Mouse (Mus musculus) CH12.LX (cell line): ENCODE data around the gene Loxl3. TPM values are rescaled to one million over a fixed set of nuclear protein-coding genes. Genes with fewer than 3 reads are reported as not detected.

Source experiments
- DNase-seq: peaks from one replicate; pipeline ENCODE4 v3.0.0-alpha.2; 2013; ENCODE audit errors: extremely low read depth
- H3K27ac ChIP-seq: 2 replicates; pipeline ENCODE4 v1.5.1; 2012; ENCODE audit warnings: low read depth, mild to moderate bottlenecking, control low read depth, moderate library complexity; ENCODE audit not compliant: insufficient read depth
- H3K27me3 ChIP-seq: replicated peaks from 2 replicates; pipeline ENCODE3; 2012; ENCODE audit warnings: inconsistent platforms
- H3K36me3 ChIP-seq, 2 experiments: replicated peaks in 1 of 2; 2 replicates each; pipeline versions ENCODE3 to v1.6.1; 2012; ENCODE audit warnings: inconsistent platforms in 1 of 2, low read length in 1 of 2, mild to moderate bottlenecking in 1 of 2, mixed read lengths in 1 of 2, moderate library complexity in 1 of 2; ENCODE audit not compliant: control insufficient read depth in 1 of 2, insufficient read depth in 1 of 2
- H3K4me1 ChIP-seq, 2 experiments: 2 replicates each; pipeline ENCODE4 v1.6.1; 2012; ENCODE audit warnings: inconsistent platforms in 1 of 2, moderate library complexity in 1 of 2; ENCODE audit not compliant: insufficient read depth in 2 of 2, control insufficient read depth in 1 of 2
- H3K4me2 ChIP-seq: 2 replicates; pipeline ENCODE4 v1.6.1; 2012; ENCODE audit warnings: low read depth, mild to moderate bottlenecking, control low read depth; ENCODE audit not compliant: poor library complexity, insufficient read depth, severe bottlenecking
- H3K4me3 ChIP-seq, 3 experiments: fragments of 150-350 bp in 1 of 3; sonication (generic) in 1 of 3; replicated peaks in 1 of 3; 2 replicates each; pipeline versions ENCODE3 to v1.5.1; 2011 to 2012; ENCODE audit warnings: low read depth in 2 of 3, low read length in 2 of 3, mild to moderate bottlenecking in 2 of 3, moderate library complexity in 2 of 3, control low read depth in 1 of 3, improper control_type of control experiment in 1 of 3, inconsistent platforms in 1 of 3, mixed read lengths in 1 of 3; ENCODE audit not compliant: poor library complexity in 1 of 3
- H3K79me2 ChIP-seq: replicated peaks from 2 replicates; pipeline ENCODE4 v1.6.1; 2012; ENCODE audit warnings: mild to moderate bottlenecking, moderate library complexity; ENCODE audit not compliant: control insufficient read depth, poor library complexity, insufficient read depth, severe bottlenecking; ENCODE audit errors: extremely low read depth
- H3K9ac ChIP-seq: 2 replicates; pipeline ENCODE4 v1.6.1; 2012; ENCODE audit warnings: low read depth, mild to moderate bottlenecking, control low read depth, moderate library complexity; ENCODE audit not compliant: insufficient read depth
- H3K9me3 ChIP-seq: replicated peaks from 2 replicates; pipeline ENCODE3; 2012; ENCODE audit warnings: low read length, inconsistent platforms, mixed read lengths
- BHLHE40 ChIP-seq: IDR thresholded peaks from 2 replicates; pipeline ENCODE4 v1.6.1; 2011; ENCODE audit warnings: mild to moderate bottlenecking, low read depth, low read length, improper control_type of control experiment
- CHD1 ChIP-seq: IDR thresholded peaks from 2 replicates; pipeline ENCODE4 v1.6.1; 2012; ENCODE audit warnings: low read depth, low read length, improper control_type of control experiment, inconsistent platforms
- CHD2 ChIP-seq: IDR thresholded peaks from 2 replicates; pipeline ENCODE4 v1.6.1; 2011; ENCODE audit warnings: low read length, improper control_type of control experiment
- CTCF ChIP-seq, 2 experiments: IDR thresholded peaks in 1 of 2; conservative IDR thresholded peaks in 1 of 2; 2 replicates each; pipeline ENCODE4 v1.5.1; 2011 to 2012; ENCODE audit warnings: low read depth in 2 of 2, low read length in 2 of 2, improper control_type of control experiment in 1 of 2, inconsistent platforms in 1 of 2, mild to moderate bottlenecking in 1 of 2, moderate library complexity in 1 of 2
- EP300 ChIP-seq: IDR thresholded peaks from 2 replicates; pipeline ENCODE4 v1.6.1; 2011; ENCODE audit warnings: low read length, improper control_type of control experiment
- IRF4 ChIP-seq: IDR thresholded peaks from 2 replicates; pipeline ENCODE4 v1.6.1; 2014; ENCODE audit warnings: low read depth, mild to moderate bottlenecking, inconsistent platforms, low read length, improper control_type of control experiment
- JUN ChIP-seq: IDR thresholded peaks from 2 replicates; pipeline ENCODE4 v1.6.1; 2011; ENCODE audit warnings: low read depth, mild to moderate bottlenecking, low read length, improper control_type of control experiment, moderate library complexity; ENCODE audit not compliant: insufficient read depth
- MAFK ChIP-seq: IDR thresholded peaks from 2 replicates; pipeline ENCODE4 v1.6.1; 2011; ENCODE audit warnings: low read length, improper control_type of control experiment; ENCODE audit not compliant: insufficient replicate concordance
- NRF1 ChIP-seq: IDR thresholded peaks from 2 replicates; pipeline ENCODE4 v1.6.1; 2014; ENCODE audit warnings: low read depth, mild to moderate bottlenecking, inconsistent platforms, low read length, improper control_type of control experiment, moderate library complexity
- POLR2AphosphoS2 ChIP-seq: IDR thresholded peaks from 2 replicates; pipeline ENCODE4 v1.6.1; 2011; ENCODE audit warnings: low read depth, low read length, improper control_type of control experiment
- SMC3 ChIP-seq: IDR thresholded peaks from 2 replicates; pipeline ENCODE4 v1.6.1; 2011; ENCODE audit warnings: low read depth, low read length, improper control_type of control experiment
- TBP ChIP-seq: conservative IDR thresholded peaks from 2 replicates; pipeline ENCODE4 v1.6.1; 2011; ENCODE audit warnings: low read depth, low read length, improper control_type of control experiment
- USF1 ChIP-seq: IDR thresholded peaks from 2 replicates; pipeline ENCODE4 v1.6.1; 2014; ENCODE audit warnings: low read depth, mild to moderate bottlenecking, inconsistent platforms, low read length, improper control_type of control experiment
- ZC3H11A ChIP-seq: IDR thresholded peaks from 2 replicates; pipeline ENCODE4 v1.6.1; 2012; ENCODE audit warnings: low read depth, mild to moderate bottlenecking, inconsistent platforms, low read length, improper control_type of control experiment
- dilution Hi-C: fragments of 300-500 bp; cut with MboI; formaldehyde crosslinking; loops from 2 replicates; pipeline ENCODE4 v1.14.3; 2020; ENCODE audit warnings: low sequenced_read_pairs; ENCODE audit not compliant: extremely low pct_unique_long_range_greater_than_20kb, extremely low pct_ligation_motif_present
- in situ Hi-C: fragments of 300-500 bp; cut with MboI; formaldehyde crosslinking; loops from 3 replicates; pipeline ENCODE4 v1.14.3; 2019; ENCODE audit warnings: low sequenced_read_pairs, low pct_ligation_motif_present, low pct_unique_long_range_greater_than_20kb, mixed read lengths
- polyA plus RNA-seq: library from polyadenylated mRNA; unstranded; fragments of >175 nt; gene quantifications from 2 replicates; pipeline ENCODE4 v1.2.1, GENCODE M21; 2012; ENCODE audit warnings: low read depth; ENCODE audit not compliant: insufficient read length
- total RNA-seq, 2 experiments: library from RNA; depleted of rRNA; stranded (reverse); fragments of 300-350 nt in 1 of 2; fragments of >200 nt in 1 of 2; gene quantifications; 2 replicates each; pipeline ENCODE4 v1.2.3; 2012 to 2014

The Loxl3 gene
- total and polyA plus RNA-seq, 3 experiments: 0.05 to 0.93 (median 0.74) TPM

DNA sequence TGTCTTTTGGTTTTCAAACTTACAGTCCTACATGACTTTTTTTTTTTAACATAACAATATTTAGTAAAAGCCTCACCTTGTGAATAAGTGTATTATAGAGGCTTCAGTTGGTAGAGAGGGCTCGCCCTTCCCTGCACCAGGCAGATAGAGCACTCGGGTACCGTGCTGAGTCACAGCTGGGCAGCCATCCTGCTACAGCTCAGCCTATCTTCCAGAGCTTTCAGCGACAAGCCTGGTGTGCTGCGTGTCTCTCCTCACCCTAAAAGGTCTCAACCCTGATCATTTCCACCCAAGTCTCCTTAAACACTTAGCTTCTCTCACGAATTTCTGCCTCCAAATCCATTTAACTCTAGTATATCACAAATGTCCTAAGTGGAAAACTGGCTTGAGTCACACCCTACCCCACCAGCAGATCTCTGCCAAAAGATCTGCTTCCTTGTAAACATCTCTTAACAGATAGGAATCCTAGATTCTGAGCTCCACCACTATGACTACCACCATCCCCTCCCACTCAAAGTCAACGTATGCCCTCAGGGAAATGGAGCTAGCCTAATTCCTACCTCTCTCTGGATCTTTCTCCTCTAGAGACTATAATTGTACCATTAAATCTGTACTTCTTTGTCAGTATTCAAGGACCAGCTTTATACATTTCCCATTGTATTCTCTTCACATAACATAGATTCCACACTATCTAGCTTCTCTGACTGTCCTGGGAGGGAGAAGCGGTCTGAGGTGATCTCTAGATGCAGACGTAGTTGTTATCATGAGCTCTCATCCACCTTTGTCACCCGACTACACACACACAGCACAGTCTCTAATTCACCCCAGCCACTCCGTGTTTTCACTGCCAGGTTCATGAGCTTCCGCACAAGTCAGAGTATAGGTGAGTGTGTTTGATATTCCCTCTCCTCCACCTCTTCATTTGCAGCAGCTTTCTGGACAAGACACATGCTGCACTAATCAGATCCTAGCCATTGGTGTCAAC is 19.2 kb upstream of the Loxl3 start:
- dilution Hi-C loops (no loop called here), in situ Hi-C loops (no loop called here)
- H3K4me2 ChIP-seq: no peak overlapping the region
- no peak for DNase-seq
- H3K4me3 ChIP-seq: no peak overlapping the region
- H3K9ac ChIP-seq: no peak overlapping the region
- no peak overlapping the region for H3K27ac ChIP-seq
- no peaks in the 10 kb centered on the region for H3K27me3 ChIP-seq
- no peaks in the 10 kb centered on the region for H3K79me2 ChIP-seq
- H3K9me3 ChIP-seq: peaks cover 5% of the 10 kb centered on the region
- H3K4me1 ChIP-seq: peaks cover 2 to 70% of the 10 kb centered on the region in 2 experiments; a peak in 3 of 4 replicates
- no peaks in the 10 kb centered on the region for H3K36me3 ChIP-seq
- no peak for TF ChIP-seq SMC3
- no peak for TF ChIP-seq BHLHE40
- TF ChIP-seq USF1: no peak
- TF ChIP-seq MAFK: no peak
- no peak for TF ChIP-seq NRF1
- no peak for TF ChIP-seq ZC3H11A

GRCm38 (mm10) chr6:83015749-83016148 is 18.2 kb upstream of the Loxl3 start:
- no peak overlapping the region for H3K4me3 ChIP-seq
- peaks cover 5% of the 10 kb centered on the region for H3K9me3 ChIP-seq
- H3K27ac ChIP-seq: no peak overlapping the region
- H3K27me3 ChIP-seq: no peaks in the 10 kb centered on the region
- H3K4me2 ChIP-seq: no peak overlapping the region
- H3K79me2 ChIP-seq: no peaks in the 10 kb centered on the region
- dilution Hi-C loops: no loop called here
- in situ Hi-C loops: no loop called here
- peaks cover 2 to 60% of the 10 kb centered on the region in 2 experiments; a peak in 3 of 4 replicates for H3K4me1 ChIP-seq
- no peak overlapping the region for H3K9ac ChIP-seq
- TF ChIP-seq EP300 (0 out of 2 replicates have a peak, but pooled peaks have one; percentile 24), JUN (no peak), CHD1 (no peak)
- H3K36me3 ChIP-seq: no peaks in the 10 kb centered on the region
- DNase-seq: no peak

- Histone ChIP-seq H3K4me1 (peaks cover 2 to 46% of the 10 kb centered on the region in 2 experiments; a peak in 3 of 4 replicates), H3K4me3 (no peak overlapping the region), H3K27me3 (no peaks in the 10 kb centered on the region), H3K79me2 (no peaks in the 10 kb centered on the region), H3K4me2 (0 out of 2 replicates have a peak overlapping the region, but pooled peaks have one; percentile 22), H3K9ac (0 out of 2 replicates have a peak overlapping the region, but pooled peaks have one; percentile 3), H3K9me3 (peaks cover 5% of the 10 kb centered on the region), H3K27ac (0 out of 2 replicates have a peak overlapping the region, but pooled peaks have one; percentile 22), H3K36me3 (no peaks in the 10 kb centered on the region)
- in situ Hi-C loops (no loop called here), dilution Hi-C loops (no loop called here)
- no peak for DNase-seq
- TF ChIP-seq POLR2AphosphoS2 (no peak), TBP (no peak), CTCF (conservative IDR thresholded peaks at IDR 0.05 in 1 of 2, IDR thresholded peaks at IDR 0.05 in 1 of 2; ENCODE audit: low read depth in 2 of 2, low read length in 2 of 2) (no peak), JUN (peak; percentile 16; the same call in 1 of the 2 replicates), EP300 (peak; percentile 46; the same call in 1 of the 2 replicates), CHD2 (no peak), IRF4 (0 out of 2 replicates have a peak, but pooled peaks have one; percentile 10), BHLHE40 (no peak)
Observed at GRCm38 (mm10) chr6:83017190-83017589, 16.8 kb upstream of the Loxl3 start.
